Comparison of ENCODE assay signal across 16 mouse cellular contexts in genomic region chr10:34183731-34184130, GRCm38 (mm10). TPM values are rescaled to one million over a fixed set of nuclear protein-coding genes. Genes with fewer than 3 reads are reported as not detected.
DNase-seq lines count a peak whose midpoint lies in the region; ATAC-seq lines count a peak whose summit lies in the region.
"Had no signal": no experiment of that assay in that cellular context is flagged by ENCODE, and none has a peak within 500 bp of the region (broad histone marks: within the 10 kb centered on the region; RNA-seq: fewer than 3 reads in every experiment).

No protein-coding gene starts in this region.

- intact Hi-C loops in heart, postnatal 10 days (cut with DNase I), result no loop called here
- intact Hi-C loops in heart, postnatal 25 days (cut with DNase I), result no loop called here

- no peaks in the 10 kb centered on the region; the same call in 1 of the 2 replicates for H3K36me3 ChIP-seq in kidney, embryonic 16.5 days (ENCODE audit: insufficient read depth, low read length)
- H3K36me3 ChIP-seq in kidney, embryonic 15.5 days, result peaks cover 8% of the 10 kb centered on the region; the same call in 1 of the 2 replicates
- H3K36me3 ChIP-seq: liver, embryonic 15.5 days had no signal

- DNase-seq in adrenal gland, postnatal 14 days, result peak; percentile 59
- no peak for DNase-seq in adrenal gland, adult 8-10 months
- DNase-seq in heart, postnatal 10 days, result peak; percentile 49 to 51
- DNase-seq in heart, postnatal 25 days (ENCODE audit: low spot score), result no peak
- DNase-seq in right cerebral cortex, adult 18-20 months, result peak; percentile 14
- DNase-seq in right cerebral cortex, postnatal 25 days, result no peak
- DNase-seq: cerebellum, adult 2 months; kidney, postnatal 10 days; retina, postnatal 1 day had no signal

- no peak for ATAC-seq in kidney, embryonic 16.5 days (ENCODE audit: low FRiP score, low TSS enrichment)
- no peak for ATAC-seq in kidney, embryonic 15.5 days (replicated peaks; ENCODE audit: low FRiP score)
- ATAC-seq: hindbrain, embryonic 16.5 days had no signal

- H3K27me3 ChIP-seq in kidney, embryonic 16.5 days (ENCODE audit: insufficient read depth, low read length), result no peaks in the 10 kb centered on the region
- H3K27me3 ChIP-seq in kidney, embryonic 15.5 days, result no peaks in the 10 kb centered on the region
- H3K27me3 ChIP-seq: embryonic facial prominence, embryonic 15.5 days; liver, embryonic 15.5 days had no signal

- no peak overlapping the region for H3K27ac ChIP-seq in kidney, embryonic 16.5 days (ENCODE audit: low read length)
- H3K27ac ChIP-seq in kidney, embryonic 15.5 days, result no peak overlapping the region
- H3K27ac ChIP-seq: embryonic facial prominence, embryonic 15.5 days; liver, embryonic 15.5 days; midbrain, embryonic 10.5 days had no signal

- H3K4me3 ChIP-seq in kidney, embryonic 16.5 days (ENCODE audit: low read length), result no peak overlapping the region
- no peak overlapping the region for H3K4me3 ChIP-seq in kidney, embryonic 15.5 days (replicated peaks)
- H3K4me3 ChIP-seq: embryonic facial prominence, embryonic 15.5 days; liver, embryonic 15.5 days; midbrain, embryonic 10.5 days had no signal

- H3K4me1 ChIP-seq in kidney, embryonic 16.5 days (ENCODE audit: insufficient read depth, low read length), result no peaks in the 10 kb centered on the region
- H3K4me1 ChIP-seq in kidney, embryonic 15.5 days, result peaks cover 8% of the 10 kb centered on the region; the same call in 1 of the 2 replicates
- H3K4me1 ChIP-seq: liver, embryonic 15.5 days; midbrain, embryonic 10.5 days had no signal

- no peaks in the 10 kb centered on the region for H3K9me3 ChIP-seq in kidney, embryonic 16.5 days (ENCODE audit: low read length)
- no peaks in the 10 kb centered on the region for H3K9me3 ChIP-seq in kidney, embryonic 15.5 days (replicated peaks)
- H3K9me3 ChIP-seq: embryonic facial prominence, embryonic 15.5 days; liver, embryonic 15.5 days; midbrain, embryonic 10.5 days had no signal

- WGBS in kidney, embryonic 16.5 days, result 91% methylated on average over 7 of the region's 7 CpGs
- WGBS in kidney, embryonic 15.5 days, result 89% methylated on average over 7 of the region's 7 CpGs

- H3K9ac ChIP-seq in kidney, embryonic 16.5 days (replicated peaks; ENCODE audit: low read length), result no peak overlapping the region
- no peak overlapping the region for H3K9ac ChIP-seq in kidney, embryonic 15.5 days
- H3K9ac ChIP-seq: embryonic facial prominence, embryonic 15.5 days; liver, embryonic 15.5 days had no signal

- H3K4me2 ChIP-seq in kidney, embryonic 16.5 days (replicated peaks; ENCODE audit: low read depth, low read length), result no peak overlapping the region
- H3K4me2 ChIP-seq in kidney, embryonic 15.5 days, result no peak overlapping the region
- H3K4me2 ChIP-seq: embryonic facial prominence, embryonic 15.5 days; liver, embryonic 15.5 days had no signal

RNA-seq across cellular contexts. Expression of gene Dse, which starts 23.8 kb away (rescaled TPM):
- 10.9 and 12.2 TPM in 2 replicates for total RNA-seq in adrenal gland, postnatal 14 days (2021)
- total RNA-seq in adrenal gland, adult 8-10 months (2022), result 10 to 100 TPM; 11.0 to 15.5 (median 11.8) TPM
- total RNA-seq in heart, postnatal 10 days (2021), result 1 to 10 TPM; 8.6 to 10.0 TPM
- 1 to 10 TPM; 5.7 to 5.8 TPM for total RNA-seq in heart, postnatal 25 days (2021)
- polyA plus RNA-seq in kidney, embryonic 16.5 days (2015; fragmentation: Nextera tagmentation; extraction: Ambion mirVana), result 24.7 and 25.4 TPM in 2 replicates
- 22.2 and 23.5 TPM in 2 replicates for polyA plus RNA-seq in kidney, embryonic 15.5 days (2015; fragmentation: Nextera tagmentation; extraction: Ambion mirVana)
- total RNA-seq: MEL had no signal

RNA-seq across cellular contexts. Expression of gene Calhm6, which starts 55.9 kb away (rescaled TPM):
- total RNA-seq in adrenal gland, postnatal 14 days (2021), result 0.85 and 4.5 TPM in 2 replicates
- 1 to 10 TPM in 1 of 4 experiments, under 1 TPM in 3; 0.59 to 1.1 (median 0.74) TPM for total RNA-seq in adrenal gland, adult 8-10 months (2022)
- under 1 TPM in 1 of 2 experiments, not detected in 1; 0.40 TPM for total RNA-seq in heart, postnatal 10 days (2021)
- not detected for total RNA-seq in heart, postnatal 25 days (2021)
- polyA plus RNA-seq in kidney, embryonic 16.5 days (2015; fragmentation: Nextera tagmentation; extraction: Ambion mirVana), result 0.57 and 0.96 TPM in 2 replicates
- 0.75 and 0.90 TPM in 2 replicates for polyA plus RNA-seq in kidney, embryonic 15.5 days (2015; fragmentation: Nextera tagmentation; extraction: Ambion mirVana)
- total RNA-seq: MEL had no signal

Comparison
In these comparisons a context has a peak if more than half of its experiments do, and no peak if none do; other contexts are left out.
1. DNase-seq: peak in adrenal gland, postnatal 14 days (single experiment), heart, postnatal 10 days (2 of 2) and right cerebral cortex, adult 18-20 months (single experiment); none in adrenal gland, adult 8-10 months (single experiment), heart, postnatal 25 days (single experiment) and right cerebral cortex, postnatal 25 days (single experiment).